Mouse (Mus musculus) olfactory bulb, adult 2 months (tissue): ENCODE data around the gene Paics. TPM values are rescaled to one million over a fixed set of nuclear protein-coding genes. Genes with fewer than 3 reads are reported as not detected.
"Not testable (repeated sequence)": the region's sequence is repeated elsewhere in the genome, so short reads cannot be mapped to it uniquely, and the experiment has no call there.

Experiments used
- H3K27ac ChIP-seq: fragments of 200-500 bp; 2 replicates; pipeline ENCODE4 v1.5.1; 2012; ENCODE audit warnings: low read depth, low read length; ENCODE audit not compliant: insufficient read depth
- H3K4me1 ChIP-seq: fragments of 200-500 bp; 2 replicates; pipeline ENCODE4 v1.6.1; 2012; ENCODE audit warnings: low read length; ENCODE audit not compliant: control insufficient read depth, insufficient read depth
- H3K4me3 ChIP-seq: fragments of 200-500 bp; 2 replicates; pipeline ENCODE4 v1.5.1; 2012; ENCODE audit warnings: mild to moderate bottlenecking, low read depth, low read length, moderate library complexity; ENCODE audit not compliant: insufficient read depth
- CTCF ChIP-seq: fragments of 200-500 bp; IDR thresholded peaks from 2 replicates; pipeline ENCODE4 v1.5.1; 2012; ENCODE audit warnings: low read depth, mild to moderate bottlenecking, low read length, moderate library complexity; ENCODE audit not compliant: insufficient read depth
- POLR2A ChIP-seq: fragments of 200-500 bp; IDR thresholded peaks from 2 replicates; pipeline ENCODE4 v1.6.1; 2012; ENCODE audit warnings: mild to moderate bottlenecking, low read depth, low read length, moderate library complexity; ENCODE audit not compliant: insufficient read depth
- WGBS: fragments of 180-500 bp; shearing (Covaris S2); methylation state at CpG from one replicate; pipeline ENCODE4 v1.1.7; 2018; 5-methylcytosine and 5-hydroxymethylcytosine counted together
- polyA plus RNA-seq: library from polyadenylated mRNA; stranded (reverse); fragments of >200 nt; gene quantifications from 2 replicates; pipeline ENCODE4 v1.2.4, GENCODE M21; 2012; ENCODE audit warnings: low replicate concordance; ENCODE audit not compliant: missing spikeins, insufficient read depth, insufficient read length

The Paics gene
- polyA plus RNA-seq: not detected in 2 replicates

DNA sequence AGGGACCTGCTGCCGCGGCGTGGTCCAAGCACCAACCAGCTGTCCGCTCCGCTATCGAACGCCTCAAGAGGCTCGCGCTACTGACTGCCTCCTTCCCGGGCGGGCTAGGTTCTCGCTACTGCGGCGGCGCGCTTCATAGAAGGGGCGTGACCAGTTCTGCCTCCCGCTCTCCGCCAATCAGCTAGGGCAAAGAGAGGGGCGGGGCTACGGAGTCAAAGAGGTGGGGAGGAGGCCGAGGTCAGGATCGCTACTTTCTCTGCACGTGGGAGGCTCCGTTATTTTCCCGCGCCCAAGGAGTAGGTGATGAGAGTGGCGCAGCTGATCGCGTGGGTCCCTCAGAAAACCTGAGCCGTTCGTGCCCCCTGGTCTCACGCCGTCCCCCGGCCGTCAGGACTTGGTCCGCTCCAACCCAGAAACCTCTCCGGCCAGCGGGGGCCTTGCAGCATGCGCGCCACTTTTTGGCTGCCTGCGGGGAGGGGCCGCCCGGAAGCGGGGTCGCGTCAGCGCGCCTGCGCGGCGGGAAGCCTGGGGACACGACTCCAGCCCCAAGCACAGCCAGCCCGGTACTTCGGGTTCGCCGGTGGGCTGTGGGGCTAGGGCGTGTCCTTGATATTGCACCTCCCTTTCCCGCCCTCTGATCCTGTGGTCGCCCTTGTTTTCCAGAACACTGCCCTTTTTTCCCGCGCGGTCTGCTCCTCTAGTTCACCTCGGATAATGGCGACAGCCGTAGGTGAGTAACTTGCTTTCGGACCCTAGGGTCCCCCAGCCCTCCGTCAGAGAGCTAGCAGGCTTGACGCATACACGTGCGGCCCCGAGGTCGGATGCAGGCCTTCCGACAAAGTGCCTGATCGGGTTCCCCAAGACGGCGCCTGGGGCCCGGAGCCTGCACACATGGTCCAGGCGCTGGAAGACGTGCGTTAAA, at the start of gene Paics, which contains the start of gene Ppat:
Gene Paics, plus strand, starts transcription at position 202 of the 922 bp plus-strand sequence.
Gene Ppat, minus strand, starts transcription at position 473 of the 922 bp plus-strand sequence.
- peak within 1 kb of the TSS; percentile 99 for H3K4me3 ChIP-seq
- under 1% methylated on average over 81 of the region's 81 CpGs for WGBS
- TF ChIP-seq POLR2A (peak; percentile 76), CTCF (no peak)
- peaks cover 8% of the 10 kb centered on the region; the same call in 1 of the 2 replicates for H3K4me1 ChIP-seq
- peak within 1 kb of the TSS; percentile 77 for H3K27ac ChIP-seq

DNA sequence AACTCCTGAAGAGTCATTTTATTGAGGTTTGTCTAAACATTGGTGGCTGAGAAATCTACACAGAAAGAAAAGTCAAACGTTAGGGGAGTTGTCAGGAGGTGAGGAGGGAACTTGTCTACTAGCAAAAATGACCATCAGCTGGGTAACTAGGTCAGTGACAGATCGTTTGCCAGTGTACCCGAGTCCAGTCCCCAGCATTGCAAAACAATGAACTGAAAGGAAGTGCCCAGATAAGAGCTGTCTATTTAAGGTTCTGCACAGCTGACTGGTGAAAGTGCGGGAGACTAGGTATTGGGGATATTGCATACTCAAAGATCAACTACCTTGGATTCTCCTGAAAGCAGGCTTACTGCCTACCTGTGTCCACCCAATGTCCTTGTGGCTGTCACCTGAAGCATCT, 49.0 kb upstream of the Paics start:
- Histone ChIP-seq H3K4me1 (no peaks in the 10 kb centered on the region), H3K4me3 (no peak overlapping the region), H3K27ac (no peak overlapping the region)
- TF ChIP-seq POLR2A (no peak), CTCF (no peak)
- WGBS: 77% methylated on average over 4 of the region's 4 CpGs

DNA sequence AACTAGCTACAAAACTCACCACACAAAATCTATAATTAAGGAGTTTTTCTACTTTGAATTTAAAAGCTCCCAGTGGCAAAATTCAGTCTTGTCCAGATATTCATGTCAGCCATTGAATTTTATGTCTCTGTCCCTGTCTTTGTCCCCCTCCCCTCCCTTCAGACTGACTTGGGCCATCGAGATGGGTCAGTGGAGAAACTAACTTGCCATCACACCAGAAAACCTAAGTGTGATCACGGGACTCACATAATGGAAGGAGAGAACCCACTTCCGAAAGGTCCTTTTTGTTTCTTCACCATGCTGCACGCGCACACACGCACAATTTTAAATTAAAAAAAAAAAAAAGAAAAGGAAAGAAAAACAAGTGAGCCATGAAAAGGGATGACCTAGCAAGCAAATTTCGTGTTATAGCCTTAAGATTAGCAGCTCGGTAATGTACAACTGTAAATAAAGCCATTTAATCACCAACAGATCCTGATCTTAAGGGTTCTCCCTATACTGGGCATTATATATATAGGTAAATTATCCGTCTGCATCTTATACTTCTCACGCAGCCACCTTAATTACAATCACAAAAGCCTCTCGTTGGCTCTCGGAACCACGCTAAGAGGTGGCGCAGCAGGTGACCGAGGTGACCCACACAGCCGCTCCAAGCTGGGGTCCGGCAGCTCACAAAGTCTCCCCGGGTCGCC, 46.2 kb upstream of the Paics start:
- peak overlapping the region; percentile 34; the same call in 1 of the 2 replicates for H3K27ac ChIP-seq
- TF ChIP-seq CTCF: no peak
- no peak for TF ChIP-seq POLR2A
- peak overlapping the region; percentile 72 for H3K4me3 ChIP-seq
- no peaks in the 10 kb centered on the region for H3K4me1 ChIP-seq
- 1% methylated on average over 19 of the region's 19 CpGs for WGBS

DNA sequence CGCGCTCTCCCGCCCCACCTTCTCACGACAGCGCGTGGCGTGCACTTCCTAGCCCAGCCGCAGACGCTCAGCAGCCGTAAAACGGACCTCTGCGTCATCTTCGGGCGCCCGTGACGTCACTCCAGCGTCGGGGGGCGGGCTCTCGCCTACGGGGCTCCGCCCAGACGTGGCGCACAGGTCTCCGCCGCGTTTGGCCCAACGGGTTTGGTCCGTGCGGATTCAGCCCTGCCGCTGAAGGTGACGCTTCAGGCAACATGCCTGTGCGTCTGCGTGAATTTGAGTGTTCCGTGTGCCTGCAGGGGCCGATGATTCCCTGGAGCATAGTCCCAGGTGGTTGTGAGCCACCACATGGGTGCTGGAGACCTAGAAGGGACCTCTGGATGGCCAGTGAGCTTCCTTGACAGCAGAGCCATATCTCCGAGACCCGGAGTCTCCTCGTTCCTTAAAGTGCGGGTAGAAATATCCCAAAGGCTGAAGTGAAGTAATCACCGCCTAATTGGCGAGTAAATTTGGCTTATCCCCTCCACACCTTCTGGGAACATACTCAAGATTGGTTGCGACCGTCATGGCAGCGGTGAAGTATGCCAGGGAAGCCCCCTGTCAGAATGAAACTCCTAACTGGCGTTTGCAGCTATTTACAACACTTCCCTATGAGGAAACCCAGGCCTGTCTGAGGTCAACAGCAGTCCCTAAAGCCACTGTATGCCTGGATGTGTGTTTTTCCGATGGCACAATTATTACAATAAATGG, 45.5 kb upstream of the Paics start, which contains the start of gene Aasdh:
Gene Aasdh, minus strand, starts transcription at position 110 of the 750 bp plus-strand sequence.
- Histone ChIP-seq H3K4me3 (peak within 1 kb of the TSS; percentile 72), H3K27ac (peak within 1 kb of the TSS; percentile 84), H3K4me1 (no peaks in the 10 kb centered on the region)
- WGBS: under 1% methylated on average over 47 of the region's 47 CpGs
- TF ChIP-seq CTCF (no peak), POLR2A (peak; percentile 99)

DNA sequence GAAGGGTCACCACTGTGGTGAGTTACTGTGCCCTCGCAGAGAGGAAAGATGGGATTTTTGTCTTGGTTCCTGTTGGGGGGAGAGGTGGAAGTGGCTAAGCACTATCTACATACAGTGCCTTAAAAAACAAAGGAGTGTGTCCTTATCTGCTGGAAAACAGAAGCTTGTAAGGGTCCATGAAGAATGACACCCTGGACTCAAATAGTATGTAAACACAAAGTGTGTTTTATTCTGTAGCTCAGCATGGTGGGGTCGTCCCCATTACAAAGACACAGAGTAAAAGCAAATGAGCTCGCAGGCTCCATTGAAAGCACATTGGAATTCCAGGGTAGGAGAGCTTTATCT, 45.0 kb upstream of the Paics start:
- no peak for TF ChIP-seq POLR2A
- TF ChIP-seq CTCF: no peak
- H3K4me1 ChIP-seq: no peaks in the 10 kb centered on the region
- peak overlapping the region; percentile 84; the same call in 1 of the 2 replicates for H3K27ac ChIP-seq
- WGBS: 38% methylated on average over 3 of the region's 3 CpGs
- no peak overlapping the region for H3K4me3 ChIP-seq

DNA sequence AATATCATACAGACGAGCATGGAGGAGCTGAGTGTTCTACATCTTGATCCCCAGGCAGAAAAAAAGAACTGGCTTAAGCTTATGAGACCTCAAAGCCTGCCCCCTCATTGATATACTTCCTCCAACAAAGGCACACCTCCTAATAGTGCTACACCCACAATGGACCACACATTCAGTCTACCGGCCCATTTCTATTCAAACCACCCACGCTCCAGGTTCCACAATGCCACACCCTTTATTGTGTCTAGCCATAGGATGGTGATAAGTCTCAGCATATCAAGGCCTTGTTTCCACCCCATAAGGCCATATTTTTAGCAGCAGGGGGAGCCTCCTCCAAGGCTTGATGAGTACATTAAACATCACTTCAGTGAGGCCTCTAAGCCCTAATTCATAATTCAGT, 40.3 kb upstream of the Paics start:
- Histone ChIP-seq H3K27ac (no peak overlapping the region), H3K4me3 (no peak overlapping the region), H3K4me1 (no peaks in the 10 kb centered on the region)
- TF ChIP-seq CTCF: no peak
- no peak for TF ChIP-seq POLR2A
- WGBS: 79% methylated on average over 3 of the region's 3 CpGs

DNA sequence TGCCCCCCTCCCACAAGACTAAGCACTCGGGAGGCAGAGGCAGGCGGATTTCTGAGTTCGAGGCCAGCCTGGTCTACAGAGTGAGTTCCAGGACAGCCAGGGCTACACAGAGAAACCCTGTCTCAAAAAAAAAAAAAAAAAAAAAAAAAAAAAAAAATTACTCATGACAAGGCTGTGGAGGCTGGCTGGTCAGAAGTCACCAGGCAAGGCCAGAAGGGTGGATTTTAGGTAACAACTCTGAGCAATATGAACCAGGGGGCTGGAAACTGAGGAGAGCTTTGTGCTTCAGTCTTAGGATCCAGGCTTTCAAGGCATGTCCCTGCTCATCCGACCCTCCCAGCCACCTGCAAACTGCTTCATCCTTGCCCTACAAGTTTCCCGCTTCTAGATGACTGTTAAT, 38.6 kb upstream of the Paics start:
- H3K4me1 ChIP-seq, H3K27ac ChIP-seq, H3K4me3 ChIP-seq: not testable (repeated sequence)
- 98% methylated on average over 5 of the region's 5 CpGs for whole genome bisulfite sequencing

DNA sequence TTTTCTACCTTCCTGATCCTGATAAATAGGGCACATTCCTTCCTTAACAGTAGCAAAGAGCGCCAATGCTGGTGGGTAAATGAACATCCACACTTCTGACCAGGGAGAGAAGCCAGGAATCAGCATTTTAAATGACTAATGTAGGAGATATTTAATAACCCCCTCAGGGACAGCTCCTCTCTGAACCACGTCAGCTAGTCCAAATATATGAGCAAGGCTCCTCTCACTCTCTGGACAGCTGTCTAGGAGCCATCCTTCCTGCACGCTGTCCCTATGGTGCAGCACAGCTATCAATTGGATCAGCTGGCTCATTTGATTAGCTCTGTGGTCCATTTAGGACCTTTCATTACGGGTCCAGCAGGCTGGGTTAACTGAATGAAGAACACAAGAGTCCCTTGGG, 28.3 kb upstream of the Paics start:
- H3K27ac ChIP-seq: no peak overlapping the region
- WGBS: 88% methylated on average over 4 of the region's 4 CpGs
- H3K4me1 ChIP-seq: 0 out of 2 replicates have a peak, but pooled peaks cover 3% of the 10 kb centered on the region
- TF ChIP-seq POLR2A (no peak), CTCF (no peak)
- H3K4me3 ChIP-seq: no peak overlapping the region
